Mouse (Mus musculus) liver, embryonic 11.5 days (tissue): ENCODE data around the gene Ugt1a6b. TPM values are rescaled to one million over a fixed set of nuclear protein-coding genes. Genes with fewer than 3 reads are reported as not detected.
"Not testable (repeated sequence)": the region's sequence is repeated elsewhere in the genome, so short reads cannot be mapped to it uniquely, and the experiment has no call there.

ENCODE experiments used
- ATAC-seq: fragments of 200-750 bp; cut with Nextera tagmentation; replicated peaks from 2 replicates; pipeline ENCODE4 v1.8.0; 2017; ENCODE audit warnings: moderate number of reproducible peaks, mild to moderate bottlenecking, moderate TSS enrichment, moderate library complexity; ENCODE audit not compliant: low FRiP score
- DNase-seq: peaks from one replicate; pipeline ENCODE4 v3.0.0-alpha.2; 2017; ENCODE audit warnings: low spot score
- H3K27ac ChIP-seq: fragments of 300-500 bp; sonication (generic); 2 replicates; pipeline ENCODE4 v1.5.1; 2014; ENCODE audit warnings: mild to moderate bottlenecking, low read depth, low read length, control low read depth
- H3K27me3 ChIP-seq: fragments of 300-500 bp; sonication (generic); replicated peaks from 2 replicates; pipeline ENCODE4 v1.6.1; 2014; ENCODE audit warnings: low read length, mixed read lengths; ENCODE audit not compliant: control insufficient read depth, insufficient read depth
- H3K36me3 ChIP-seq: fragments of 300-500 bp; sonication (generic); 2 replicates; pipeline ENCODE4 v1.6.1; 2014; ENCODE audit warnings: mild to moderate bottlenecking, low read length, moderate library complexity, mixed read lengths; ENCODE audit not compliant: control insufficient read depth, insufficient read depth
- H3K4me1 ChIP-seq: fragments of 300-500 bp; sonication (generic); replicated peaks from 2 replicates; pipeline ENCODE4 v1.6.1; 2014; ENCODE audit warnings: low read length, mixed read lengths; ENCODE audit not compliant: control insufficient read depth, insufficient read depth
- H3K4me2 ChIP-seq: fragments of 300-500 bp; sonication (generic); 2 replicates; pipeline ENCODE4 v1.6.1; 2014; ENCODE audit warnings: mild to moderate bottlenecking, control low read depth, moderate library complexity
- H3K4me3 ChIP-seq: fragments of 300-500 bp; sonication (generic); 2 replicates; pipeline ENCODE4 v1.5.1; 2014; ENCODE audit warnings: low read depth, low read length, control low read depth
- H3K9ac ChIP-seq: fragments of 300-500 bp; sonication (generic); 2 replicates; pipeline ENCODE4 v1.6.1; 2014; ENCODE audit warnings: low read depth, low read length, control low read depth
- H3K9me3 ChIP-seq: fragments of 300-500 bp; sonication (generic); 2 replicates; pipeline ENCODE4 v1.6.1; 2016; ENCODE audit warnings: low read length, inconsistent platforms, mixed read lengths; ENCODE audit not compliant: control insufficient read depth
- WGBS: fragments of 180-500 bp; shearing (Covaris S2); extraction: QIAGEN DNeasy Blood & Tissue Kit; methylation state at CpG from one replicate; pipeline ENCODE4 v1.1.7; 2014; 5-methylcytosine and 5-hydroxymethylcytosine counted together
- polyA plus RNA-seq: library from polyadenylated mRNA; unstranded; fragments of >200 nt; fragmentation: Nextera tagmentation; extraction: Ambion mirVana; gene quantifications from 2 replicates; pipeline ENCODE4 v1.2.1, GENCODE M21; 2014

Gene Ugt1a6b
- polyA plus RNA-seq, 1 experiment from 2014 or later: 0.11 TPM

DNA sequence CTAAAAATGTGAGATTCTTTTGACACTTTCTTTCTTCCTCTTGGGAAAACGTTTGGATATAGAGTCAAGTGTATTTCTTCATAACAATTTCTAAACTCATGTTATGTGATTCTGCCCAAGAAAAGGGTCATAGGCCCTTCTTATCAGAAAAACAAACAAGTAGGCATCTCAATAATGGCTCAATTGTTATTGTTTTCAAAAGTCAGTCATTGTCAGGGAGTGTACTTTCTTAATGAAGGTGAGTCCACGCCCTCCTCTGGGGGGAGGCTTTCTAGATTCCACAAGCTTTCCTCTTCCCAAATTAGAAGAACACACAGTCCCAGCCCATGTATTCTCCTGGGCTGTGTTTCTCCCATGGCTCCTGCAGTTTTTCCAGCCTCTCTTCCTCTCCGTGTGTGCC is 15.5 kb upstream of the Ugt1a6b start, which contains the start of gene Ugt1a8:
Gene Ugt1a8, plus strand, starts transcription at position 301 of the 400 bp plus-strand sequence.
- no peak for DNase-seq

DNA sequence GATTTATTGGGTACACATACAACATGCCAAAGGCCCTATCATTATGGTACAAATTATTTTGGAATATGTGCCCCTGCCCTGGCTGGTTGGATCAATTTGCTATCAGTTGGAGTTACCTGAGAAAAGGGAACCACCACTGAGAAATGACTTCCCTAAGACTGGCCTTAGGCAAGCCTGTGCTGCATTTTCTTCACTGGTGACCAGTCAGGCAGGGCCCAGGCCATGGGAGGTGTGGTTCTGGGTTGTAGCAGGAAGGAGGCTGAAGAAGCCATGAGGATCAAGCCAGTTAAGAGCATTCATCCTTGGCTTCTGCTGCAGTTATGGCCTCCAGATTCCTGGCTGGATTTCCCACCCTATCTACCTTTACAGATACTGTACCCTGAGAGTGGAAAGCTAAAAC is 10.7 kb upstream of the Ugt1a6b start:
- Histone ChIP-seq H3K27me3 (no peaks in the 10 kb centered on the region), H3K4me1 (no peaks in the 10 kb centered on the region), H3K9ac (no peak overlapping the region), H3K27ac (no peak overlapping the region), H3K4me3 (no peak overlapping the region), H3K36me3 (no peaks in the 10 kb centered on the region), H3K4me2 (no peak overlapping the region), H3K9me3 (no peaks in the 10 kb centered on the region)
- DNase-seq (no peak), ATAC-seq (no peak)

More for the DNA sequence above, 15.5 kb upstream of the Ugt1a6b start, which contains the start of gene Ugt1a8:
- no peak for ATAC-seq
- WGBS: 75% methylated on average over 3 of the region's 3 CpGs
- Histone ChIP-seq H3K4me3 (no peak within 1 kb of the TSS), H3K27me3 (no peaks in the 10 kb centered on the region), H3K4me1 (no peaks in the 10 kb centered on the region), H3K9ac (no peak within 1 kb of the TSS), H3K27ac (no peak within 1 kb of the TSS), H3K4me2 (no peak within 1 kb of the TSS), H3K9me3 (no peaks in the 10 kb centered on the region), H3K36me3 (no peaks in the 10 kb centered on the region)

DNA sequence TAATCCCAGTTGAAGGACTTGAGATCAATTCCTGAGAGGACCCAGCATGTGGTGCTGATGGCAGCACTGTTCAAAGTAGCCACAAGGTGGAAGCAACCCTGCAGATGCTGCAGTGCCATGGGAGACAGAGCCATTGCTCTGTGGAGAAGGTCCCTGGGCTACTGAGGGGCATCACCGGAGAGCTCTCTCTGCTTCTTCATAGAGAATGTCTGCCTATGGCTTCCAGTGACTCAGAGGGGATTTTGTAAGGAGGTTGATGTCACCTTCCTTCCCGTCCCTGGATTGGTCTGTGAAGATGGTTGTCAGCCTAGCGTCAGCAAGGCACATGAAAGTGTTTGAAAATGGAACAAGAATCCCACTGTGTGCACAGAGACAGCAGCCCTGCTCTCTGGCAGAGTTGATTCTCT is 8.8 kb upstream of the Ugt1a6b start:
- H3K36me3 ChIP-seq: not testable (repeated sequence)

DNA sequence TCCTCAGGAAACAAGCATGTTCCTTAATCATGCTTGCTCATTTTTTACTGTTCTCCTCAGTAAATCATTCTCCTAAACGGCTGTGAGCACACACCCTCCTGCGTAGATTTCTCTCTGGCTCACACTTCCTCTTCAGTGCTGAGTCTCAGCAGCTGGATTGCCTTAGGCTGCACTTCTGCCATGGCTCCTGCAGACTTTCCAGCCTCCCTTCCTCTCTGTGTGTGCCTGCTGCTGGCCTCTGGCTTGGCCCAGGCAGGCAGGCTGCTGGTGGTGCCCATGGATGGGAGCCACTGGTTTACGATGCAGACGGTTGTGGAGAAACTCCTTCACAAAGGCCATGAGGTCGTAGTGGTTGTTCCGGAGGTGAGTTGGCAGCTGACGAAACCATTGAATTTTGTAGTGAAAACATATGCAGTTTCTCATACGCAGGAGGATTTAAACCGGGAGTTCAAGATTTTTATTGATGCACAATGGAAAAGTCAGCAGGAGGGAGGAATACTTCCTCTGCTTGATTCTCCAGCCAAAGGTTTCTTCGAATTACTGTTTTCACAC is 8.0 kb upstream of the Ugt1a6b start, which contains the start of gene Ugt1a7c:
Gene Ugt1a7c, plus strand, starts transcription at position 122 of the 552 bp plus-strand sequence.
- no peaks in the 10 kb centered on the region for H3K36me3 ChIP-seq
- no peak within 1 kb of the TSS for H3K27ac ChIP-seq
- H3K27me3 ChIP-seq: no peaks in the 10 kb centered on the region
- no peak within 1 kb of the TSS for H3K4me3 ChIP-seq
- no peaks in the 10 kb centered on the region for H3K9me3 ChIP-seq
- 52% methylated on average over 10 of the region's 10 CpGs for WGBS
- no peak for ATAC-seq
- H3K4me2 ChIP-seq: no peak within 1 kb of the TSS
- H3K4me1 ChIP-seq: no peaks in the 10 kb centered on the region
- no peak for DNase-seq
- H3K9ac ChIP-seq: no peak within 1 kb of the TSS

More for the DNA sequence above, 8.8 kb upstream of the Ugt1a6b start:
- DNase-seq, H3K9ac ChIP-seq, ATAC-seq, H3K27ac ChIP-seq, H3K9me3 ChIP-seq, H3K4me1 ChIP-seq, H3K4me3 ChIP-seq, H3K4me2 ChIP-seq, H3K27me3 ChIP-seq: not testable (repeated sequence)
- WGBS: 56% methylated on average over 3 of the region's 3 CpGs

DNA sequence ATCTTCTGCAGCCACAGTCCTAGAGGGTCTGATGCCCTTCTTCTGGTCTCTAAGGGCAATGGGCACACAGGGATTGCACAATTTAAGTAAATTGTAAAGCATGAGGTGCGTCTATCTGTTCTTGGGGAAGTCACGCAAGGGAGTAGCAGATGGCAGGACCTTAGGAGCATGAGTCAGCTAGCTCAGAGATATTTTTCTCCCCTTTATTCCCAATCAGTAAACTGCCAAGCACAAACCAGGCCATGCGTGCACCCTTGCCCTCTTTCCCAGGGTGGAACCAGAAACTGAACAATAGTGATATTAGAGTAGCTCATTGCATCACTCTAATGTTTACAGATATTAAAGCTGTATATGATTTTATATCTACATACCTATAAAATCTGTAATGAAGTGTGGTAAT is 4.5 kb upstream of the Ugt1a6b start:
- H3K4me1 ChIP-seq, H3K4me2 ChIP-seq, H3K27ac ChIP-seq, H3K9me3 ChIP-seq, ATAC-seq, H3K36me3 ChIP-seq, H3K4me3 ChIP-seq, H3K9ac ChIP-seq, H3K27me3 ChIP-seq, DNase-seq: not testable (repeated sequence)
- WGBS: 73% methylated on average over 3 of the region's 3 CpGs

DNA sequence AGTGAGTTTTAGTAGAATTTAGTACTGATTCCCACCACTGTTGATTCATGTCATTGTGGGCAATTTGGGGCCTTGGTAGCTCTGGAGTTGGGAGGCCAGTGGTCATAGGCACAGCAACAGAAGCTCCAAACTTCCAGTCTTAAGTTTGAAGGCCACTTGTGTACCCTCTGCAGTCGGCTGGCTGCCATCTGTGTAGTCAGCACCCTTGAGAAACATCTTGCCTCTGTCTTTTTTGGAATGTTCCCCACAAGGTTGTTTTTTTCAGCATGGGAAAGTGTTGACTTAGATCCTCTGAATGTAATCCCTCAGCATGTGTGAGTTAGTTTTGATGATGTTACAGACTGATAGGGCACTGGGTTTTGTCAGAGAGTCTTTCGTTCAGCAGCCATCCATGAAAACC is 3.4 kb upstream of the Ugt1a6b start:
- H3K9me3 ChIP-seq, H3K4me1 ChIP-seq, H3K36me3 ChIP-seq, DNase-seq, H3K27ac ChIP-seq, H3K4me2 ChIP-seq, ATAC-seq, H3K27me3 ChIP-seq, H3K9ac ChIP-seq, H3K4me3 ChIP-seq: not testable (repeated sequence)
- WGBS: 79% methylated on average over 2 of the region's 2 CpGs

DNA sequence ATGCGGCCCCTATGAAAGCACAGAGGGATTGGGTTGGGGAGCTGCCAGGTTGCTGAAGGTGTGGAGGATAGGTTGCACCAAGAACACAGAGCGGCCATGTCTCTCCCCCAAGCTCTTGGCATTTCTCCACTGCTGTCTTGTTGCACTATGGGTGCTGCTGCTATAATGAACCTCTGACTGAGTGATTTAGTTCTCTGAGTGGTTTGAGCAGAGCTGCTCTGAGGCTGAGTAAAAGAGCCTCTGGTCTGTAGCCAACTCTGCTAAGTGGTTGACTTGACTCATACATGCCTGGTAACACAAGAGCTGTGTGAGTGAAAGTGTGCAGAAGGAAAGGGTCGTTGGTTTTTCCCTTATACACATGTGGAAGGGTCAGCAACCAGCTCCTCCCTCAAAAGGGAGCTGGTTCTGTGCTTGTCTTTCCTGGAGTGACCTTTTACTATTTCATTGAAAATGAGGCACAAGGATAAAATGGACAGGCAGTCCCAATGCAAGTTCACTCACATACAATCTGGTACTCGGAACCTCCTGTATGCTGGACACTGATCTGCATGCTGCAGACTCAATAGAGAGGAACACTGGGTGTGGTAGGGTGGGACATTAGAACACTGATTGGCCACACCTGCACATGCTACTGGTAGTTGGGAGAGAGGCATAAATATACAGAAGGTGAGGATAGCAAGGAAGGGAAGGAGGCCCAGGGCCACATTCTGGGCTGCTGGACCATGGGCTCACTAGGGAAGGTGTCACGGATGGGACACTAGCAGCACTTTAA is 831 bp downstream of the Ugt1a6b start:
- H3K4me1 ChIP-seq, ATAC-seq, DNase-seq, H3K4me2 ChIP-seq, H3K9ac ChIP-seq, H3K9me3 ChIP-seq, H3K36me3 ChIP-seq, H3K4me3 ChIP-seq, H3K27ac ChIP-seq, H3K27me3 ChIP-seq: not testable (repeated sequence)
- WGBS: 81% methylated on average over 4 of the region's 5 CpGs

DNA sequence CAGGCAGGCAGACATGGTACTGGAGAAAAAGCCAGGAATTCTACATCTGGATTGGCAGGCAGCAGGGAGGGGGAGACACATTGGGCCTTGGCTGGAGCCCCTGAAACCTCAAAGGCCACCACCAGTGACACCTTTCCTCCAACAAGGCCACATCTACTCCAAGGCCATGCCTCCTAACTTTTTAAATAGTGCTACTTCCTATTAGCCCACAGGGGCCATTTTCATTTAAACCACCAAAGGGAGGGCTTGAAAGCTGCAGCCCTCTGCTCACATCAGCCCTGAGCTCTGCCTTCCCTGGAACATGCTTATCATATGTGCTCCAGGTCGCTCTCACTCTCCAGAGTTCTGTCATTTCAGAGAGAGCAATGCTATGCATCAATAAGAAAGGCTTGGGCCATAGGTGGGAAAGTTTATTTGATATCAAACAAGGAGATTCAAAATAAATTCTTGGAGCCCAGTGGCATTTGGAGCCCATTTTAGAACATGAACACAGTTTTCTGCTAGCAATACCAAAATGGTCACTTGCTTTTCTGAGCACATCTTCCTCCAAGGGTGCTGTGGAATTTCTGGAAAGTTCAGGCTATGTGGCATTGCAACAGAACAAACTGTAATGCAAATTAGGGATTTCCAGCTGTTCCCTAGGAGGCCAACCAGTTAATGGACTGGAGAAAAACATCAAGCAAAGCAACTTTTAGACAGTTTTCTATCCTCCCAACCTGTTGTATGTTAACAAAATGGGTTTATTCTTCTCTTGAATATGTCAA is 1.8 kb downstream of the Ugt1a6b start:
- no peak overlapping the region for H3K4me3 ChIP-seq

More for the DNA sequence above, 1.8 kb downstream of the Ugt1a6b start:
- H3K4me1 ChIP-seq: no peaks in the 10 kb centered on the region
- H3K27me3 ChIP-seq: no peaks in the 10 kb centered on the region
- no peaks in the 10 kb centered on the region for H3K9me3 ChIP-seq
- no peak overlapping the region for H3K27ac ChIP-seq
- no peak for DNase-seq
- H3K4me2 ChIP-seq: no peak overlapping the region
- H3K9ac ChIP-seq: no peak overlapping the region
- no peak for ATAC-seq
- 76% methylated on average over 1 of the region's 1 CpGs for WGBS
- H3K36me3 ChIP-seq: no peaks in the 10 kb centered on the region
